Mouse (Mus musculus) hindbrain, embryonic 14.5 days (tissue): Measurements from ENCODE around the gene Socs1. TPM values are rescaled to one million over a fixed set of nuclear protein-coding genes. Genes with fewer than 3 reads are reported as not detected.

ENCODE experiments used
- ATAC-seq: fragments of 200-750 bp; cut with Nextera tagmentation; 2 replicates; pipeline ENCODE4 v1.8.0; 2017; ENCODE audit warnings: moderate number of reproducible peaks, mild to moderate bottlenecking, moderate TSS enrichment, moderate library complexity; ENCODE audit not compliant: low FRiP score
- DNase-seq: peaks from one replicate; pipeline ENCODE4 v3.0.0-alpha.2; 2015; ENCODE audit warnings: low spot score
- H3K27ac ChIP-seq: fragments of 300-500 bp; sonication (generic); 2 replicates; pipeline ENCODE4 v1.5.1; 2014; ENCODE audit warnings: mild to moderate bottlenecking, moderate library complexity
- H3K27me3 ChIP-seq: fragments of 300-500 bp; sonication (generic); 2 replicates; pipeline ENCODE4 v1.6.1; 2014; ENCODE audit warnings: mild to moderate bottlenecking, low read length, mixed read lengths; ENCODE audit not compliant: control insufficient read depth, insufficient read depth
- H3K36me3 ChIP-seq: fragments of 300-500 bp; sonication (generic); replicated peaks from 2 replicates; pipeline ENCODE4 v1.6.1; 2014; ENCODE audit not compliant: control insufficient read depth, insufficient read depth
- H3K4me1 ChIP-seq: fragments of 300-500 bp; sonication (generic); replicated peaks from 2 replicates; pipeline ENCODE4 v1.6.1; 2014; ENCODE audit warnings: antibody characterized with exemption, low read length, mixed read lengths; ENCODE audit not compliant: control insufficient read depth, insufficient read depth
- H3K4me2 ChIP-seq: fragments of 300-500 bp; sonication (generic); replicated peaks from 2 replicates; pipeline ENCODE4 v1.6.1; 2014; ENCODE audit warnings: mild to moderate bottlenecking, moderate library complexity
- H3K4me3 ChIP-seq: fragments of 300-500 bp; sonication (generic); replicated peaks from 2 replicates; pipeline ENCODE4 v1.5.1; 2014; ENCODE audit warnings: mild to moderate bottlenecking, low read length
- H3K9ac ChIP-seq: fragments of 300-500 bp; sonication (generic); 2 replicates; pipeline ENCODE4 v1.6.1; 2014
- H3K9me3 ChIP-seq: fragments of 300-500 bp; sonication (generic); 2 replicates; pipeline ENCODE4 v1.6.1; 2016; ENCODE audit warnings: low read length; ENCODE audit not compliant: control insufficient read depth
- WGBS: fragments of 180-500 bp; shearing (Covaris S2); extraction: QIAGEN DNeasy Blood & Tissue Kit; methylation state at CpG from one replicate; pipeline ENCODE4 v1.1.7; 2014; 5-methylcytosine and 5-hydroxymethylcytosine counted together
- polyA plus RNA-seq: library from polyadenylated mRNA; unstranded; fragments of >200 nt; fragmentation: Nextera tagmentation; extraction: Ambion mirVana; gene quantifications from 2 replicates; pipeline ENCODE4 v1.2.1, GENCODE M21; 2014

Socs1 gene
- polyA plus RNA-seq, 1 experiment from 2014 or later = 4.6 TPM

DNA sequence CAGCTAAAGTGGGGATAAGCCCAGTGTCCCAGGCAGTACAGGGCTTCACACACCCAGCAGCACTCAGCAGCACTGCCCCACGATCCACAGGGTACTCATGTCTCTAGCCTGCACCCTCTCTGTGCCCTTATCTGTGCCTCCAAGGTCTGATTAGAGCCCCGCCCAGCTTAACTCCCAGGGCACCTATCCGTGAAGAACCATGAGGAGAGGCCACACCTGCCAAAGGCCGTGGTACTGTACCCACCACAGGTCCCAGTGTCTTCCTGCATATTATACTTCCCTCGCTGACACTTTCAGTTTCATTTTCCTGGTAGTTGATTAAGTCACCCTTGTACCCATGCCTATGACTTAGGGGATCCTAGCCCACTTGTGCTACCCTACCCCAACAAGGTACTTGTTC lies 52.9 kb downstream of the Socs1 start:
- DNase-seq = no peak
- WGBS = 83% methylated on average over 5 of the region's 5 CpGs
- no peak overlapping the region for H3K9ac ChIP-seq
- H3K4me2 ChIP-seq = no peak overlapping the region
- H3K4me1 ChIP-seq = peaks cover 6% of the 10 kb centered on the region; the same call in 1 of the 2 replicates
- no peak for ATAC-seq
- no peaks in the 10 kb centered on the region for H3K27me3 ChIP-seq
- H3K36me3 ChIP-seq = 0 out of 2 replicates have a peak, but pooled peaks cover 6% of the 10 kb centered on the region
- H3K9me3 ChIP-seq = no peaks in the 10 kb centered on the region
- no peak overlapping the region for H3K27ac ChIP-seq
- H3K4me3 ChIP-seq = no peak overlapping the region

Other genes starting within 250 kb of the Socs1 start
- gene Dexi, start 242.5 kb downstream of the Socs1 start, polyA plus RNA-seq = 25.0 and 26.0 TPM in 2 replicates
- 67.1 and 68.7 TPM in 2 replicates for gene Clec16a, start 240.2 kb downstream of the Socs1 start, polyA plus RNA-seq
- not detected in 2 replicates for gene Tnp2, start 3.1 kb upstream of the Socs1 start, polyA plus RNA-seq
- not detected in 2 replicates for gene Prm3, start 5.4 kb upstream of the Socs1 start, polyA plus RNA-seq
- not detected in 2 replicates for gene Prm2, start 10.6 kb upstream of the Socs1 start, polyA plus RNA-seq
- gene Prm1, start 20.3 kb upstream of the Socs1 start, polyA plus RNA-seq = 0.96 TPM in 1 of 2 replicates, not detected in the other
- not detected in 2 replicates for gene Gm11172, start 27.4 kb upstream of the Socs1 start, polyA plus RNA-seq
- 0.47 and 0.57 TPM in 2 replicates for gene Rmi2, start 49.5 kb upstream of the Socs1 start, polyA plus RNA-seq